Mouse (Mus musculus): ENCODE results near the gene Slc7a1.

DNA sequence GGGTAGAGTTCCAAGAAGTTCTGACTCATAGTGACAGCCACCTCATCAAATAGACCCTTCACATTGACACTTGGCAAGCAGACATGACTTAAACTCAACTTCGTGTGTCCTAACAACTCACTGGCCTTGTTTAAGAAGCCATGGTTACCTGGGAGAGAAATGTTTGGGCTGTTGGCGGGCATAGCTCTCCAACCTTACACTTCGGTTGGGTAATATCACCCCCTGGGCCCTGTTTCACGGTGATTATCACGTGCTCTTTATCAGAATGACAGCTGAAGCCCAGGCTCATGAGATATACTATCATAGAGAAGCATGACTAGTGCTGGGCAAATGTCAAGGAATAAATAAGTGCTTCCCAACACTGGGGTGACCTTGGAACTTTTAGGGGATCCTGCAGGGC, 119.4 kb downstream of the Slc7a1 start:
- no peak for TF ChIP-seq CTCF (IDR thresholded peaks at IDR 0.05; ENCODE audit: low read depth)
- TF ChIP-seq EP300 (optimal IDR thresholded peaks at IDR 0.05) = no peak

Measured in stomach, postnatal 0 days (tissue).